Mouse (Mus musculus): ENCODE results near the gene Tmem169. TPM values are rescaled to one million over a fixed set of nuclear protein-coding genes. Genes with fewer than 3 reads are reported as not detected.
A peak's percentile ranks its signal among the peaks of the same experiment; 100 is the strongest.

Tmem169 gene
- polyA plus RNA-seq, 1 experiment from 2014 or later = 17.4 TPM

- H3K27me3 ChIP-seq (ENCODE audit: insufficient read depth, poor library complexity, severe bottlenecking) = no peaks in the 10 kb centered on the region
- WGBS = 2% methylated on average over 35 of the region's 35 CpGs
- H3K27ac ChIP-seq = peak overlapping the region; percentile 99
- no peaks in the 10 kb centered on the region for H3K36me3 ChIP-seq
- no peaks in the 10 kb centered on the region for H3K9me3 ChIP-seq
- H3K4me3 ChIP-seq = peak overlapping the region; percentile 54
- peaks cover 34% of the 10 kb centered on the region for H3K4me1 ChIP-seq (replicated peaks)
- DNase-seq (ENCODE audit: low spot score) = peak; percentile 93
Observed at GRCm38 (mm10) chr1:72254545-72255061, 29.6 kb upstream of the Tmem169 start.

GRCm38 (mm10) chr1:72255062-72255853 is 28.9 kb upstream of the Tmem169 start:
- WGBS = 9% methylated on average over 15 of the region's 15 CpGs
- peak; percentile 87 for DNase-seq (ENCODE audit: low spot score)
- Histone ChIP-seq H3K9me3 (no peaks in the 10 kb centered on the region), H3K4me3 (peak overlapping the region; percentile 54), H3K27ac (peak overlapping the region; percentile 99), H3K27me3 (ENCODE audit: insufficient read depth, poor library complexity, severe bottlenecking) (no peaks in the 10 kb centered on the region), H3K4me1 (replicated peaks) (peaks cover 38% of the 10 kb centered on the region), H3K36me3 (no peaks in the 10 kb centered on the region)

- Histone ChIP-seq H3K4me1 (replicated peaks) (peaks cover 38% of the 10 kb centered on the region), H3K36me3 (no peaks in the 10 kb centered on the region), H3K27me3 (ENCODE audit: insufficient read depth, poor library complexity, severe bottlenecking) (no peaks in the 10 kb centered on the region), H3K27ac (peak overlapping the region; percentile 81), H3K9me3 (no peaks in the 10 kb centered on the region), H3K4me3 (peak overlapping the region; percentile 54)
- 43% methylated on average over 11 of the region's 11 CpGs for WGBS
- no peak for DNase-seq (ENCODE audit: low spot score)
Observed at GRCm38 (mm10) chr1:72255854-72256175, 28.4 kb upstream of the Tmem169 start.

GRCm38 (mm10) chr1:72256381-72257256 is 27.6 kb upstream of the Tmem169 start:
- Histone ChIP-seq H3K4me3 (no peak overlapping the region), H3K9me3 (no peaks in the 10 kb centered on the region), H3K36me3 (peaks cover 2% of the 10 kb centered on the region; the same call in 1 of the 2 replicates), H3K27ac (no peak overlapping the region), H3K4me1 (replicated peaks) (peaks cover 38% of the 10 kb centered on the region), H3K27me3 (ENCODE audit: insufficient read depth, poor library complexity, severe bottlenecking) (no peaks in the 10 kb centered on the region)
- no peak for DNase-seq (ENCODE audit: low spot score)
- WGBS = 83% methylated on average over 9 of the region's 9 CpGs

GRCm38 (mm10) chr1:72263099-72263498 is 21.1 kb upstream of the Tmem169 start:
- 95% methylated on average over 3 of the region's 3 CpGs for WGBS
- H3K4me1 ChIP-seq (replicated peaks) = peaks cover 14% of the 10 kb centered on the region

GRCm38 (mm10) chr1:72278085-72278484 is 6.1 kb upstream of the Tmem169 start:
- no peak for DNase-seq (ENCODE audit: low spot score)
- Histone ChIP-seq H3K4me3 (no peak overlapping the region), H3K27ac (no peak overlapping the region), H3K4me1 (replicated peaks) (no peaks in the 10 kb centered on the region), H3K27me3 (ENCODE audit: insufficient read depth, poor library complexity, severe bottlenecking) (no peaks in the 10 kb centered on the region), H3K9me3 (no peaks in the 10 kb centered on the region; the same call in 1 of the 2 replicates), H3K36me3 (peaks cover 29% of the 10 kb centered on the region)
- 88% methylated on average over 3 of the region's 3 CpGs for WGBS

More at GRCm38 (mm10) chr1:72263099-72263498, 21.1 kb upstream of the Tmem169 start:
- Histone ChIP-seq H3K9me3 (no peaks in the 10 kb centered on the region), H3K27me3 (ENCODE audit: insufficient read depth, poor library complexity, severe bottlenecking) (no peaks in the 10 kb centered on the region), H3K4me3 (no peak overlapping the region), H3K27ac (no peak overlapping the region), H3K36me3 (peaks cover 19% of the 10 kb centered on the region)
- DNase-seq (ENCODE audit: low spot score) = no peak

GRCm38 (mm10) chr1:72282604-72283003 is 1.6 kb upstream of the Tmem169 start:
- WGBS = 89% methylated on average over 1 of the region's 1 CpGs

GRCm38 (mm10) chr1:72284539-72284938 is 370 bp downstream of the Tmem169 start:
- Histone ChIP-seq H3K27me3 (ENCODE audit: insufficient read depth, poor library complexity, severe bottlenecking) (peaks cover 10% of the 10 kb centered on the region), H3K27ac (peak overlapping the region; percentile 87), H3K36me3 (no peaks in the 10 kb centered on the region), H3K9me3 (no peaks in the 10 kb centered on the region), H3K4me1 (replicated peaks) (peaks cover 35% of the 10 kb centered on the region), H3K4me3 (peak overlapping the region; percentile 70)
- 4% methylated on average over 5 of the region's 5 CpGs for WGBS
- no peak for DNase-seq (ENCODE audit: low spot score)

More at GRCm38 (mm10) chr1:72282604-72283003, 1.6 kb upstream of the Tmem169 start:
- DNase-seq (ENCODE audit: low spot score) = no peak
- H3K27me3 ChIP-seq (ENCODE audit: insufficient read depth, poor library complexity, severe bottlenecking) = peaks cover 10% of the 10 kb centered on the region
- H3K4me3 ChIP-seq = no peak overlapping the region
- no peaks in the 10 kb centered on the region for H3K9me3 ChIP-seq
- no peak overlapping the region for H3K27ac ChIP-seq
- H3K4me1 ChIP-seq (replicated peaks) = peaks cover 32% of the 10 kb centered on the region
- no peaks in the 10 kb centered on the region for H3K36me3 ChIP-seq

- no peak overlapping the region for H3K4me3 ChIP-seq
- H3K4me1 ChIP-seq (replicated peaks) = peaks cover 35% of the 10 kb centered on the region
- no peaks in the 10 kb centered on the region for H3K36me3 ChIP-seq
- peak overlapping the region; percentile 86 for H3K27ac ChIP-seq
- peak; percentile 51 for DNase-seq (ENCODE audit: low spot score)
- peaks cover 10% of the 10 kb centered on the region for H3K27me3 ChIP-seq (ENCODE audit: insufficient read depth, poor library complexity, severe bottlenecking)
- 16% methylated on average over 5 of the region's 5 CpGs for WGBS
- H3K9me3 ChIP-seq = no peaks in the 10 kb centered on the region
Observed at GRCm38 (mm10) chr1:72286904-72287303, 2.7 kb downstream of the Tmem169 start.

- 91% methylated on average over 4 of the region's 4 CpGs for WGBS
- peak overlapping the region; percentile 86 for H3K27ac ChIP-seq
- peaks cover 35% of the 10 kb centered on the region for H3K4me1 ChIP-seq (replicated peaks)
- peaks cover 10% of the 10 kb centered on the region for H3K27me3 ChIP-seq (ENCODE audit: insufficient read depth, poor library complexity, severe bottlenecking)
- DNase-seq (ENCODE audit: low spot score) = no peak
- H3K36me3 ChIP-seq = 0 out of 2 replicates have a peak, but pooled peaks cover 4% of the 10 kb centered on the region
- H3K9me3 ChIP-seq = no peaks in the 10 kb centered on the region
- no peak overlapping the region for H3K4me3 ChIP-seq
Observed at GRCm38 (mm10) chr1:72287893-72288292, 3.7 kb downstream of the Tmem169 start.

- Histone ChIP-seq H3K4me3 (no peak overlapping the region), H3K9me3 (no peaks in the 10 kb centered on the region), H3K27ac (no peak overlapping the region), H3K36me3 (0 out of 2 replicates have a peak, but pooled peaks cover 4% of the 10 kb centered on the region), H3K4me1 (replicated peaks) (peaks cover 34% of the 10 kb centered on the region), H3K27me3 (ENCODE audit: insufficient read depth, poor library complexity, severe bottlenecking) (peaks cover 10% of the 10 kb centered on the region)
- no peak for DNase-seq (ENCODE audit: low spot score)
- WGBS = 87% methylated on average over 4 of the region's 4 CpGs
Observed at GRCm38 (mm10) chr1:72288527-72289150, 4.5 kb downstream of the Tmem169 start.

GRCm38 (mm10) chr1:72290896-72291295 is 6.7 kb downstream of the Tmem169 start:
- Histone ChIP-seq H3K27ac (no peak overlapping the region), H3K4me1 (replicated peaks) (peaks cover 19% of the 10 kb centered on the region), H3K27me3 (ENCODE audit: insufficient read depth, poor library complexity, severe bottlenecking) (no peaks in the 10 kb centered on the region), H3K36me3 (0 out of 2 replicates have a peak, but pooled peaks cover 4% of the 10 kb centered on the region), H3K4me3 (no peak overlapping the region), H3K9me3 (no peaks in the 10 kb centered on the region)
- WGBS = 94% methylated on average over 4 of the region's 4 CpGs
- no peak for DNase-seq (ENCODE audit: low spot score)

All from hindbrain, embryonic 10.5 days (tissue).